Mouse (Mus musculus) erythroblast, embryonic 14.5 days (primary cell): ENCODE measurements at regions not wholly inside any gene's neighbourhood (a gene's known extent, or its start where the extent isn't known, plus 50 kb on each side); places are given as distances from the start of the nearest gene placed in this dataset.

Source experiments
- GATA1 ChIP-seq: IDR thresholded peaks from 2 replicates; pipeline ENCODE4 v1.6.1; 2012; ENCODE audit warnings: low read length, inconsistent platforms, mixed read lengths
- TAL1 ChIP-seq: IDR thresholded peaks from 3 replicates; pipeline ENCODE4 v1.6.1; 2012; ENCODE audit warnings: low read length, inconsistent platforms, mixed read lengths

DNA sequence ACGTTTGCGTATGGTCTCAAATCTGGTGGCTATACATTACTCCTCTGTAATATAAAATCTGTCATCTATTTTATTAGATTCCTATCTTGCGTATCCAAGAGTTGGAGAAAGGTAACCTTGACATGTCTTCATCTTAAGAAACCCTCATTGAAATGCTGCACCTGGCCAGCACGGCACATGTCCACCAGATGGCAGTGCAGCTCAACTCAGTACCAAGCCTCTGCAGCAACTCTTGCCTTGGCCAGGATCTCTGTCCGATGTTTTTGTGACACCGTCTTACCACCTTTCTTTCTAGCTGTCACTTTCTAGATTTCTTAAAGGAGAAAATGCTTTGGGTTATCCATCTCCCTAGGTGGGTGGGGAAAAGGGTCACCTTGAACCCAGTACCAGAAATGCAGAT is 134.1 kb upstream of the Dcn start:
- no peak for TF ChIP-seq TAL1
- no peak for TF ChIP-seq GATA1
